Mouse (Mus musculus) Patski (cell line): Measurements from ENCODE around the gene Tgfbr1. TPM values are rescaled to one million over a fixed set of nuclear protein-coding genes. Genes with fewer than 3 reads are reported as not detected.

Source experiments
- ATAC-seq: fragments of 100-300 bp; one replicate; pipeline ENCODE4 v1.8.0; 2021
- CTCF ChIA-PET: fragments of 350-600 bp; sonication (Branson Sonifier 250); formaldehyde crosslinking; loops from one replicate; lab custom pipeline; 2022; ENCODE audit warnings: inconsistent platforms; lab: Charles Lee
- POLR2A ChIA-PET: fragments of 350-600 bp; sonication (Branson Sonifier 250); formaldehyde crosslinking; loops from one replicate; lab custom pipeline; 2022; ENCODE audit warnings: antibody characterized with exemption, inconsistent platforms; lab: Charles Lee
- DNase-seq: peaks from one replicate; pipeline ENCODE4 v3.0.0-alpha.2; 2011; ENCODE audit warnings: low read depth, low spot score
- H3K27me3 ChIP-seq: fragments of 371-371 bp; one replicate; pipeline ENCODE4 v1.5.1; 2021
- CTCF ChIP-seq: fragments of 100-300 bp; IDR thresholded peaks from one replicate; pipeline ENCODE4 v1.5.1; 2021
- in situ Hi-C: fragments of 300-500 bp; cut with MboI; formaldehyde crosslinking; loops from 3 replicates; pipeline ENCODE4 v1.11.1; 2018; ENCODE audit warnings: low pct_unique_long_range_greater_than_20kb, mixed read lengths
- polyA plus RNA-seq: library from polyadenylated mRNA; unstranded; gene quantifications from one replicate; pipeline ENCODE4 v1.2.3, GENCODE M21; 2021

The Tgfbr1 gene
- polyA plus RNA-seq, 1 experiment from 2014 or later, result 12.9 TPM

DNA sequence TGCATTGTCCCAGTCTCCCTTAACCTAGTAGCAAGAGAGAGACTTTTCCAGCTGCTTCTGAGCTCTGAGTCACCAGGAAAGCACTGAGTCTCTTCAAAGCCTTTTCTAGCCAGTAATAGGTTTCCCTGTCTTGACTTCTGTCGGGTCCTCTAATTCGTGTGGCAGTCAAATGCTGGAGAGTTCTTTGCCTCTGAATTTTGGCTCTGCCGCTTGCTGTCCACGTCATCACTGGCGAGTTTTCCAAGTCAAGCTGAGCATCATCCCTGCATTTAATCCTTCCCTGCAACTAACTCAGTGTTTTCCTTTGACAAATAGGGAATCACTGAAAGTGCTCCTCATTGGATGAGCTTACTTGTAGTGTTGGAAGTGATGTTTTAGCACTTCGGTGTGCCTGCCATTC lies 36.6 kb upstream of the Tgfbr1 start:
- ATAC-seq (no peak), DNase-seq (no peak)

GRCm38 (mm10) chr4:47319561-47320321 lies 33.3 kb upstream of the Tgfbr1 start:
- in situ Hi-C loops, result loop anchor here (5.0 kb wide), 1 partner anchor 33 kb away; the partner anchor contains the start of gene Tgfbr1
- CTCF ChIA-PET, result no interaction called here

More for the DNA sequence above, 36.6 kb upstream of the Tgfbr1 start:
- POLR2A ChIA-PET, result no interaction called here
- CTCF ChIA-PET, result no interaction called here
- TF ChIP-seq CTCF, result no peak
- in situ Hi-C loops, result loop anchor here (5.0 kb wide), 1 partner anchor 36 kb away; the partner anchor contains the start of gene Tgfbr1
- H3K27me3 ChIP-seq, result no peaks in the 10 kb centered on the region

DNA sequence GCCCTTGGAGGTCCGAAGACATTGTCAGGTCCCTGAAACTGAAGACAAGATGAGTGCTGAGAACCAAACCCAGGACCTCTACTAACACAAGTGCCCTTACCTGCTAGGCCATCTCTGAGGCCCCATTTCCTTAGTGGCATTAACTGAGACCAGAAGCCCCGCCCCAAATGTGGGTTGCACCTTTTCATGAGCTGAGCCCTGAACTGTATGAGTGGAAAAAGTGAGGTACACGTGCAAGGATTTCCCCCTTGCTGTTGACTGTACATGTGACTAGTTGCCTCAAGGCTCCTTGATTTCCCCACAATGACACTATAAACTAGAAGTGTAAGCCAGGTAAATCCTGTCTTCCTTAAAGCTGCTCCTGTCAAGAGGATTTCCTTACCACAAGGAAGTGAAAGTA lies 30.7 kb upstream of the Tgfbr1 start:
- CTCF ChIA-PET, result no interaction called here
- ATAC-seq, result no peak
- H3K27me3 ChIP-seq, result no peaks in the 10 kb centered on the region
- in situ Hi-C loops, result no loop called here
- POLR2A ChIA-PET, result no interaction called here
- no peak for TF ChIP-seq CTCF
- DNase-seq, result no peak

More at GRCm38 (mm10) chr4:47319561-47320321, 33.3 kb upstream of the Tgfbr1 start:
- ATAC-seq (no peak), DNase-seq (no peak)
- POLR2A ChIA-PET, result no interaction called here
- H3K27me3 ChIP-seq, result no peaks in the 10 kb centered on the region
- no peak for TF ChIP-seq CTCF

DNA sequence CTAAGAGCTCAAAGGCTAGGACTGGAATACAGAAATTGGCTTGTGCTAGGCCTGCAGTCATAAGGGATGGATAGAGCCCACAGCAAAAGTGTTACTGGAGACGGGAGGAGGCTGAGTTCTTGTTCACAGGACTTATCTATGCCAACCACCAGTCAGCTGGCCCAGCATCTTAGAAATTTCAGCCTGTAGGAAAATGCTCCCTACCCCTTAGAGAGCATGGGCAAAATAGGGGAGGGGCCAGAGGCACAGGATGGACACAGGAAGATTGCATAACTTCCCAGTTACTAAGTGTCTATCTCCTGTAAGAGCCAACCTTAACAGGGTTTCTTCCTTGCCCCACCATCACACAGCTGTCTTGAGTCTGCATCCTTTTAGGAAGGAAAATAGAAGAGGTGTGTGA lies 28.8 kb upstream of the Tgfbr1 start:
- no peak for DNase-seq
- ChIA-PET CTCF (no interaction called here), POLR2A (no interaction called here)
- ATAC-seq, result no peak
- in situ Hi-C loops, result no loop called here
- no peaks in the 10 kb centered on the region for H3K27me3 ChIP-seq
- no peak for TF ChIP-seq CTCF

- CTCF ChIA-PET, result interaction anchor here (1.2 to 1.3 kb wide), 2 partner anchors 24 to 69 kb away, joined by 3 read pairs; no protein-coding TSS in a partner anchor
- in situ Hi-C loops, result no loop called here
- no peaks in the 10 kb centered on the region for H3K27me3 ChIP-seq
- ATAC-seq (no peak), DNase-seq (no peak)
- no peak for TF ChIP-seq CTCF
- POLR2A ChIA-PET, result no interaction called here
These were observed 25.2 kb upstream of the Tgfbr1 start for GRCm38 (mm10) chr4:47327782-47328181.

DNA sequence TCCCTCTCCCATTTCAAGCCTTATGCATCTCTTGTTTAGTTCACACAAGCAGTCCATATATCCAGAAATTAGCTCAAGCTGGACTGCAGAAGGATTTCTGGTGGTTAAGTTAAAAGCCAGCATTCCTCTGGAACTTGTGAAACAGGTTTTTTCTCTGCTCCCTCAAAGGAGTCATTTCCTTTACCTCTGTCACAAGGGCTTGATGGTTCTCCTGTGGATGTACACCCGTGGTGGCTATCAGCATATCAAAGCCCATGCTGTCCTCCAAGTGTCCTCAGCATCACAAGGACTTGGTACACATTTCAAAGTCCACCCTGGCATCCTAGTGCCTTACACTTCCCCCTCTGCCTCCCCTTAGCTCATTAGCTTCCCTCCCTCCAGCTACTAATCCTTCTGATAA lies 23.7 kb upstream of the Tgfbr1 start:
- DNase-seq, result no peak
- in situ Hi-C loops, result no loop called here
- CTCF ChIA-PET, result interaction anchor here (1.3 to 1.4 kb wide), 2 partner anchors 16 to 71 kb away, joined by 3 to 4 read pairs; no protein-coding TSS in a partner anchor
- no peak for ATAC-seq
- TF ChIP-seq CTCF, result no peak
- POLR2A ChIA-PET, result no interaction called here
- H3K27me3 ChIP-seq, result no peaks in the 10 kb centered on the region

DNA sequence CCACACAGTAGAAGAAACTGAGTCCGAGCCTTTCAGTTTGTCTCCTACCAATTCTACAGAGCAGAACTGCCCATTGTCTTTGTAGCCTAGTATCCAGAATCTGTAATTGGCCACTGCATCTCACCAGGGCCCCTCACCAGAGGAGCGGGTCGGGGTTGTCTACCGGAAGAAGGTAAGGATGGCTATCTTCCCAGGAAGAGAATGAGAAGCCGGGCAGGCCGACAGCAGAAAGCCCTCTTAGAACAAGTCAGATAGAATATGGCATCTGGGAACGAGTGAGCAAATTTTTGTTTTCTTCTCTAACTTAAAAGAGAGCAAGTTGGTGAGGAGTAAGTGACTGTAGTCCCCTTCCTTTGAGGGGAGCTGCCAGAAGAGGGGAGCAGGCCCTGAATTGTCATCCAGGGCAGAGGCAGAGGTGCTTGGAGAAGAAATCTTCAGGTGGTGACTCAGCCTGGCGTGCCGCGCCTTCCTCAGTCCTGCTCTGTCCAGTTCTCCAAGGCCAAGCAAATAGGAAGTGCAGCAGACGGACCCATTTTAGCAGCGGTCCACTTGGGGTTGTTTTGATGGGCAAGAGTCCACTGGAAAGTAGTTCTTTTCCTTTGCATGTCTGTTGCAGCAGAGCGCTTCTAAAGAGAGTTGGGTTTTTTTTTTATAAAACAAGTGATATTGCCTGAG lies 22.5 kb upstream of the Tgfbr1 start:
- in situ Hi-C loops, result no loop called here
- no peak for DNase-seq
- no peak for TF ChIP-seq CTCF
- ChIA-PET CTCF (no interaction called here), POLR2A (interaction anchor here (0.9 kb wide), 1 partner anchor 21 kb away, joined by 3 read pairs; no protein-coding TSS in a partner anchor)
- H3K27me3 ChIP-seq, result no peaks in the 10 kb centered on the region
- ATAC-seq, result no peak

GRCm38 (mm10) chr4:47332812-47333343 lies 20.1 kb upstream of the Tgfbr1 start:
- in situ Hi-C loops, result no loop called here
- ATAC-seq (no peak), DNase-seq (no peak)
- no peaks in the 10 kb centered on the region for H3K27me3 ChIP-seq
- TF ChIP-seq CTCF, result no peak
- ChIA-PET POLR2A (no interaction called here), CTCF (no interaction called here)

DNA sequence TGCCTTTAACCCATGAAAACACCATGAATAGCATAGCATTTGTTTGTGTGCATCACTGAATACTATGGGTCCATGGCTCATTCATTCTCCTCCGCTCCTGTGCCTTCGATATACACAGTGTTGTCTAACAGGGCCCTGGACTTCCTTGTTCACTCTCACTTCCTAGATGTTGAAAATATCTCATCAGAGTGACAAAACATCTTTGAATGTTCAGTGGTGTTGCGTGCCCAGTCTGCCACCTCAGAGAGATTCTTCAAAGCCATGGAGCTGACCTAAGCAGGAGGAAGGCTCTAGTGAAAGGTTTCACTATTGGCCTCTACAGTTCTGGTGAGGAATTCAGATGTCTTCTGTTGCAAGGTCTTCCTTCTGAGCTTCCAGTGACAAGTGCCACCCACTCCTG lies 19.5 kb upstream of the Tgfbr1 start:
- ChIA-PET CTCF (no interaction called here), POLR2A (no interaction called here)
- ATAC-seq, result no peak
- TF ChIP-seq CTCF, result no peak
- H3K27me3 ChIP-seq, result no peaks in the 10 kb centered on the region
- in situ Hi-C loops, result no loop called here
- no peak for DNase-seq

DNA sequence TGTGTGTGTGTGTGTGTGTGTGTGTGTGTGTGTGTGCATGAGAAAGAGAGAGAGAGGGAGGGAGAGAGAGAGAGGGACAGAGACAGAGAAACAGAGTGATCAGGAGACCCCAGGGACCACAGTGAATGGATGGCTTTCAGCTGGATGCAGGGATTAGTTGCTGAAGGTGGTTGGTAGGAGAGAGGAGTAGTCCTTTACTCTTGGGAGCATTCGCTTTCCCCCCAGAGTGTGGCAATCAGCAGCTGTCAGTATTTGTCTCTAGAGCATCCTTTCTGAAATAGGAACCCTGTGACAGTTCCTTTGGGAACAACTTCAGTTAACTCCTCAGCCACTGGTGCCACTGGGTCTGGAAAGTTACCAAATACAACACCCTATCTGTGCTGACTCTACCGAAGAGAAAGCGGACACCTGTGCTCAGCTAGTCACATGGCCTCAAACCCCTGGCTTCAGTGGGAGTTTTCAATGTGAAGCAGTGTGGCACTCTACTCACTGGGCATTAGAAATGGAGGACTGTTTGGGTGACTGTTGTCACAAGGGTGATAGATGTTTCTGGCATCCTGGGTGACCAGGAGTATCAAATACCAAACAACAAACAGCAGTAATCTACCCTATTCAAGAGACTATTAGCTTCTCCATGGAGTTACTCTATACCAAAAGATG lies 16.0 kb upstream of the Tgfbr1 start:
- no peak for ATAC-seq
- CTCF ChIA-PET, result interaction anchor here (1.0 kb wide), 1 partner anchor 11 kb away, joined by 3 read pairs; no protein-coding TSS in a partner anchor
- no peak for TF ChIP-seq CTCF
- H3K27me3 ChIP-seq, result no peaks in the 10 kb centered on the region
- DNase-seq, result no peak
- POLR2A ChIA-PET, result no interaction called here
- in situ Hi-C loops, result no loop called here
